Mouse (Mus musculus) liver, embryonic 12.5 days (tissue): ENCODE measurements at regions not wholly inside any gene's neighbourhood (a gene's known extent, or its start where the extent isn't known, plus 50 kb on each side); places are given as distances from the start of the nearest gene placed in this dataset.

ENCODE experiments used
- ATAC-seq: fragments of 200-750 bp; cut with Nextera tagmentation; 2 replicates; pipeline ENCODE4 v1.8.0; 2017; ENCODE audit warnings: moderate number of reproducible peaks, mild to moderate bottlenecking, moderate library complexity
- H3K27ac ChIP-seq: fragments of 300-500 bp; sonication (generic); 2 replicates; pipeline ENCODE4 v1.5.1; 2016; ENCODE audit warnings: mild to moderate bottlenecking
- H3K27me3 ChIP-seq: fragments of 300-500 bp; sonication (generic); replicated peaks from 2 replicates; pipeline ENCODE4 v1.6.1; 2016; ENCODE audit warnings: mild to moderate bottlenecking, moderate library complexity
- H3K36me3 ChIP-seq: fragments of 300-500 bp; sonication (generic); 2 replicates; pipeline ENCODE4 v1.6.1; 2016; ENCODE audit warnings: mild to moderate bottlenecking, moderate library complexity
- H3K4me1 ChIP-seq: fragments of 300-500 bp; sonication (generic); 2 replicates; pipeline ENCODE4 v1.6.1; 2016
- H3K4me2 ChIP-seq: fragments of 300-500 bp; sonication (generic); 2 replicates; pipeline ENCODE4 v1.6.1; 2016; ENCODE audit warnings: mild to moderate bottlenecking, moderate library complexity
- H3K4me3 ChIP-seq: fragments of 300-500 bp; sonication (generic); 2 replicates; pipeline ENCODE4 v1.5.1; 2016; ENCODE audit warnings: mild to moderate bottlenecking, moderate library complexity
- H3K9ac ChIP-seq: fragments of 300-500 bp; sonication (generic); 2 replicates; pipeline ENCODE4 v1.6.1; 2016; ENCODE audit warnings: mild to moderate bottlenecking, moderate library complexity
- H3K9me3 ChIP-seq: fragments of 300-500 bp; sonication (generic); replicated peaks from 2 replicates; pipeline ENCODE4 v1.6.1; 2016; ENCODE audit warnings: mild to moderate bottlenecking, moderate library complexity
- WGBS: fragments of 180-500 bp; shearing (Covaris S2); methylation state at CpG from one replicate; pipeline ENCODE4 v1.1.7; 2016; ENCODE audit not compliant: insufficient replicate concordance; 5-methylcytosine and 5-hydroxymethylcytosine counted together

DNA sequence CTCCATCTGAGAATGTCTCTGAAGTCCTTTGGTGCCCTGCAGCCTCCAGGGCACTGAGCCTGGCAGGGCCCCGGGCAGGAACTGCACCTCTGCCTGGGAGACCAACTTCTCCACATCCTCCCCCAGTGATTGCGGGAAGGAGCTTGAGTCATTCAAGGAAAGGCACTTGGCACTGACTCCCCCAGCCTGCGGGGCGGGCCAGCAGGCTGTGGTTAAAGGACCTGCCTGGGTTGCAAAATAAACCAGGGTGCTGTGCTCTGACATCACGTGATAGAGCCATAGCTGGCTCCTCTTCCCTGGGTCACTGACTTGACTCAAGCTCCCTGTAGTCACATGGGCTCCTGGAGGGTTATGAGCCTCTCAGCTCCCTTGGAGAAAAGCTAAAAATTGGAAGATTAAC, 108.5 kb downstream of the Gm826 start:
- 0 out of 2 replicates have a peak, but pooled peaks have one; percentile 21 for ATAC-seq
- WGBS, result 49% methylated on average over 5 of the region's 5 CpGs
- no peaks in the 10 kb centered on the region for H3K9me3 ChIP-seq

DNA sequence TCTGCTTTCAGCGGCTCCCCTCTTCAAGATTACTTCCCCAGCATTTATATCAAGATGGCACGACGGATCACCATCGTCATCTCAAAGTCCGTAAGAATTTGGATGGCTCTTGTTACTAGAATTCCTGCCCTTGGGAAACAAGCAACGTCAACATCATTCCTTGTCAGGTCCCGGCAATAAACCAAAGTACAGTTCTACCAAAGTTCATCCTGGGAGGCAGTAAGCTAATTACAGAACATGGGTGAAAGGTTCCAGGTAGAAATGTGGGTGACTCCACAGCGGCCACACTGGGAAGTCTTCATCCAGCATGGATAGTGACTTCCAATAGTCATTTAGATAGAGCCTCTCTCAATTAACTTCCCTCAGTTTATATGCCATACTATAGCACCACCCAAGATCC, 110.6 kb downstream of the Gm826 start:
- H3K27me3 ChIP-seq, result no peaks in the 10 kb centered on the region
- H3K4me2 ChIP-seq, result no peak overlapping the region
- no peak overlapping the region for H3K9ac ChIP-seq
- no peaks in the 10 kb centered on the region for H3K9me3 ChIP-seq
- no peaks in the 10 kb centered on the region for H3K4me1 ChIP-seq
- WGBS, result 74% methylated on average over 8 of the region's 8 CpGs
- no peaks in the 10 kb centered on the region for H3K36me3 ChIP-seq
- H3K4me3 ChIP-seq, result no peak overlapping the region
- H3K27ac ChIP-seq, result no peak overlapping the region
- ATAC-seq, result no peak

More for the DNA sequence above, 108.5 kb downstream of the Gm826 start:
- no peaks in the 10 kb centered on the region for H3K4me1 ChIP-seq
- no peak overlapping the region for H3K4me3 ChIP-seq
- no peaks in the 10 kb centered on the region for H3K36me3 ChIP-seq
- no peak overlapping the region for H3K9ac ChIP-seq
- H3K27ac ChIP-seq, result no peak overlapping the region
- no peak overlapping the region for H3K4me2 ChIP-seq
- H3K27me3 ChIP-seq, result no peaks in the 10 kb centered on the region

DNA sequence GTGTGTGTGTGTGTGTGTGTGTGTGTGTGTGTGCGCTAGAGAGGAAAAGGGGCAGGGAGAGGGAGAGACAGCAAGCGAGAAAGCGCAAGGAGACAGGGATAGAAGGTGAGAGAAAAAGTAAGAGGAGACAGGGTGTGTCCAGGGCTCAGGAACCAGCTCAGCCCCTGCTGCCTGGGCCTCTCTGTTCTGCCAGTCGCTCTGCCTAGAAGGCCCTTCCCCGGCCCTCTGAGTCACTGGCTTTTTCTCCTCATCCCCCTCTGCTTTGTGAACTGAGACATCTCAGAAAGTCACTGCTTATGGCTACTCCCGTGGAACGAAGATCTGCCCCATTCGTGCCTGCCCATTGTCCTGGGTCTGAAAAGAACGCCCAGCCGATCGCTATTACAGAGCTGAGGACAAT, 112.2 kb downstream of the Gm826 start:
- Histone ChIP-seq H3K9ac (no peak overlapping the region), H3K9me3 (no peaks in the 10 kb centered on the region), H3K4me3 (no peak overlapping the region), H3K27ac (no peak overlapping the region), H3K4me1 (no peaks in the 10 kb centered on the region), H3K36me3 (no peaks in the 10 kb centered on the region), H3K27me3 (no peaks in the 10 kb centered on the region), H3K4me2 (no peak overlapping the region)
- no peak for ATAC-seq
- WGBS, result 71% methylated on average over 8 of the region's 11 CpGs

DNA sequence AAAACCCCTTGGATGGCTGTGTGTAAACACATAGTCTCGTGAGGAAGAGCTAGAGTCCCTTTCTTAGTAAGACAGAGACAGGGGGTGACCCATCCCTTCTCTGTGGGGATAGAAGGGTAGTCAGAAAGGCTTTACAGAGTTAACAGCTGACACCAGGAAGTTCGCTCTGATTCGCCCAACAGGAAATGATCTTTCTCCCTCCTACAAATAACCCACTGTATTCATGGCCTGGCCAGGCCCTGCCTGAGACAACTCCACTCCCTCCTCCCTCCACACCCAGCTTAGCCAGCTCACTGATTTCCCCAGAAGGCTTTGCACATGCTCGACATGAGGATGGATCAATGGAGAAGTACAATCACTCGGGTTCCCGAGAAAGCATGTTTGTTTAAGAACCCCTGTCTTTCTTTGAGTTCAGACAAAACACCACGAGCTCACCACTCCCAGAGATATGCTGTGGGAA, 113.4 kb downstream of the Gm826 start:
- no peak overlapping the region for H3K27ac ChIP-seq
- no peaks in the 10 kb centered on the region for H3K36me3 ChIP-seq
- H3K4me2 ChIP-seq, result no peak overlapping the region
- H3K9me3 ChIP-seq, result no peaks in the 10 kb centered on the region
- no peak for ATAC-seq
- 27% methylated on average over 7 of the region's 7 CpGs for WGBS
- H3K4me3 ChIP-seq, result no peak overlapping the region
- no peaks in the 10 kb centered on the region for H3K27me3 ChIP-seq
- no peak overlapping the region for H3K9ac ChIP-seq
- no peaks in the 10 kb centered on the region for H3K4me1 ChIP-seq

DNA sequence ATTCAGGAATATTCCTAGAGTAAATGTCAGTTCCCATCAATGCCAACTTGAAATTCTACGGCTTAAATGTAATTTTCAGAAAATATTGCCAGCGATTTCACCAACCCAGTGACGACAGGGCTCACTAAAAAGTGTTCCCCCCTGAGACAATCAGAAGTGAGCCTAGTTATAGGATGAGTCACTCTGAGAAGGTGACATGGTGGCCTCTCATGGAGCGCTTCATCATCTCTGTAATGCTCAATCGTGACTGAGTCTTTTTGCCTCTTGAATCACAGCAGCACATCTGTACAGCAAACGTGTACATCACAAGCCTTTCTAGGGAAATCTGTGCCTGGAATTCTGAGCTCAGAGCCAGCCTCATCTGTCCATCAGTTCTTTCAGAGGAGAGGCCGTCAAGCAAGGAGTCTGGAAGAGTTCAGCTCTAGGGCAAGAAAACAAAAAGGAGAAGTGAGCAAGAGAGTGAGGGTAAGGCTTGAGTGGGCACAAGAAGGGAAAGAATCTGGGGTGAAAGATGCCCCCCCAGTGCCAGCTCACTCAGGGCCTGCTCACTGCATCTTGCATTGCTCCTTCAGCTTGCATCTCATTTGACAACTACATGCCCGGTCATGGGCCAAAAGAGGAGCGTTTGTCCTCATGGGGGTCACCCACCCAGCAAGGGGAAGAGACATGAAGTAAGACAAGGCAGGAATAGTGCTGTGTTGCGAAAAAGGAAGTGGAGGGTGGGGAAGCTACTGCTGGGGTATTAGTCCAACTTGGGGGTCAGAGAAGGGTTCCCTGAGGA, 119.7 kb downstream of the Gm826 start:
- H3K4me3 ChIP-seq, result no peak overlapping the region
- no peaks in the 10 kb centered on the region for H3K36me3 ChIP-seq
- no peaks in the 10 kb centered on the region for H3K27me3 ChIP-seq
- ATAC-seq, result no peak
- no peak overlapping the region for H3K9ac ChIP-seq
- 60% methylated on average over 10 of the region's 10 CpGs for WGBS
- H3K4me1 ChIP-seq, result no peaks in the 10 kb centered on the region
- H3K9me3 ChIP-seq, result no peaks in the 10 kb centered on the region
- H3K4me2 ChIP-seq, result no peak overlapping the region
- no peak overlapping the region for H3K27ac ChIP-seq

DNA sequence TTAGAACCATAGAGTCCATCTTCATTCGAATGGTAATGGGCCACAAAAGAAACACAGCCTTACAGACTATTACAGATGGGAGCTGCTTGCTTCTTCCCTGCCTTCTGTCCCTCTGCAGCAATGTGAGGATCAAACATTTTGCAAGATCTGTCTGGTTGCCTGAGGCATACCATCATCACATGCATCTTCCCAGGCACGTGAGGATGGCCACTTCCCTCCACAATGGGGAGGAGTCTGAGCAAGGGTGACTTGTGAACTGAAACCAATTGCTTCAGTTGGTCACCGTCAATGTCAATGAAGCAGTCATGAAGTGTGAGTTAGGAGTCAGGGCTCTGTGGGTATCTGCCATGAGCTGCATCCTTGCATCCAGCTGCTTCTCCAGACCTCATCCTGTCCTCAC, 123.5 kb downstream of the Gm826 start:
- H3K9me3 ChIP-seq, result no peaks in the 10 kb centered on the region
- WGBS, result 46% methylated on average over 3 of the region's 3 CpGs
- no peaks in the 10 kb centered on the region for H3K4me1 ChIP-seq
- H3K27me3 ChIP-seq, result no peaks in the 10 kb centered on the region
- no peak overlapping the region for H3K4me3 ChIP-seq
- H3K27ac ChIP-seq, result no peak overlapping the region
- H3K36me3 ChIP-seq, result no peaks in the 10 kb centered on the region
- H3K9ac ChIP-seq, result no peak overlapping the region
- no peak for ATAC-seq
- H3K4me2 ChIP-seq, result no peak overlapping the region

DNA sequence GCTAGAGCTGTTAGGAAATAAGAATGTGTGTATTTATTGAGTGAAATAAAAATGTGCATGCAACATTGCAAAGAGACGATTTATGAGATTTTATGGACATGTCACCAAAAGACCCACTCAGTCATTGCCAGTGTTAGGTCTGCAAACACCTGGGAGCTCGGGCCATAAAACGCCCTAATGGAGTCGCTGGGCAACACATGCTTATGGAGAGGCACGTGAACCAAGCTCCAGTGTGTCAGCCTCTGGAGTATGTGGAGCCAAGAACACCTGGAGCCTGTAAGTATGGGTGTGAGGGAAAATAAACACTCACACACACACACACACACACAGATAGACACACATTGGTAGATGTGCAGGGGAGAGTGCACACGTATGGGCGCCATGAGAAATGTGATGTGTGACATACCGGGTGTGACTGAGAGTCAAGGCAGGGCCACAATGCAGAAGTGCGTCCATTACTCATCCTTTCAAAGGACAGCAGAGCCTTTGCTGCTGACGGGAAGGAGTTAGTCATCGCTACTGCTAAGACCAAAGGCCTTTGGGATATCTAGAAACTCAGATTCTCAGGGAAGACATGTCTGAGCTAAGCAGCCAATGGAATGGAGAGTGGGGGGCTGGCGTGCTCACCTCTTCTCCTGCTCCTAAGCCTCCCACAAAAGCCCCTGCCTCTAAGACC, 124.2 kb downstream of the Gm826 start:
- Histone ChIP-seq H3K27ac (no peak overlapping the region), H3K4me1 (no peaks in the 10 kb centered on the region), H3K4me3 (no peak overlapping the region), H3K36me3 (no peaks in the 10 kb centered on the region), H3K9me3 (no peaks in the 10 kb centered on the region), H3K4me2 (no peak overlapping the region), H3K27me3 (no peaks in the 10 kb centered on the region), H3K9ac (no peak overlapping the region)
- WGBS, result 69% methylated on average over 12 of the region's 12 CpGs
- no peak for ATAC-seq

DNA sequence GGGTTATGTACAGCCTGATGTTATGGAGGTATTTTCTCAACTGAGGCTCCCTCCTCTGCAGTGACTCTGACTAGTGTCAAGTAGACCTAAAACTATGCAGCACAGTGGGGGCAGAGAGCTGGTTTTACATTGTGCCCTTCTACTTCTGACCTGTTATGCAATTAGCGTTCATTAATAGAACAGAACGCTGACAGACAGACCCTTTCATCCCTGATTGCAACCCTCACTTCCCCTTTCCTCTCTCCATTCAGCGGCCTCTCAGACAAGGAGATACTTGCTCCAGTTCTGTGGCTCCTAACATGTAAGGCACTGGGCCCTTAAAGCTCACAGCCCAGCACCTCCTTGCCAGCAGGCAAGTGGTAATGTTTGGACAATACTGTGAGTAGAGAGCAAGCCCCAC, 125.7 kb downstream of the Gm826 start:
- Histone ChIP-seq H3K4me2 (no peak overlapping the region), H3K27me3 (no peaks in the 10 kb centered on the region), H3K9ac (no peak overlapping the region), H3K4me3 (no peak overlapping the region), H3K9me3 (no peaks in the 10 kb centered on the region), H3K4me1 (no peaks in the 10 kb centered on the region), H3K36me3 (no peaks in the 10 kb centered on the region), H3K27ac (no peak overlapping the region)
- WGBS, result 18% methylated on average over 3 of the region's 3 CpGs
- no peak for ATAC-seq

DNA sequence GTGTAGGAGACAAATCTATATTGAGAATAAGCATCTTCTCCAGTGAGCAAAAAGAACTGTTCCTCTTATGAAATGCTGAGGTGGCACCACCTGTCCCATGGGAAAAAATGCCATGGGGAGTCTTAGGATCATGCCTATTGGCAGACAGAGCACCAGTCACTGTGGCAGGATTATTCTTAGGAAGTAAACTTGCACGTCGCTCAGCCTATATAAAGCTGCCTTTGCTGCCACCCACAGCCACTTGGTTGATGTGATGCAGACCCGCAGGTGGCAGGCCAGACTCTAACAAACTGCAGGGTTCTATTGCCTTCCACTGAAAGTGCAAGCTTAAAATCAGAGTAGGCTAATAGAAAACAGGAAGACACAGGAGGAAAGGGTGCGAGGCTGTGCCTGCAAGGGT, 126.7 kb downstream of the Gm826 start:
- ATAC-seq, result no peak
- Histone ChIP-seq H3K9ac (no peak overlapping the region), H3K4me2 (no peak overlapping the region), H3K36me3 (no peaks in the 10 kb centered on the region), H3K4me3 (no peak overlapping the region), H3K27ac (no peak overlapping the region), H3K4me1 (no peaks in the 10 kb centered on the region), H3K9me3 (no peaks in the 10 kb centered on the region), H3K27me3 (no peaks in the 10 kb centered on the region)
- WGBS, result 55% methylated on average over 4 of the region's 4 CpGs

DNA sequence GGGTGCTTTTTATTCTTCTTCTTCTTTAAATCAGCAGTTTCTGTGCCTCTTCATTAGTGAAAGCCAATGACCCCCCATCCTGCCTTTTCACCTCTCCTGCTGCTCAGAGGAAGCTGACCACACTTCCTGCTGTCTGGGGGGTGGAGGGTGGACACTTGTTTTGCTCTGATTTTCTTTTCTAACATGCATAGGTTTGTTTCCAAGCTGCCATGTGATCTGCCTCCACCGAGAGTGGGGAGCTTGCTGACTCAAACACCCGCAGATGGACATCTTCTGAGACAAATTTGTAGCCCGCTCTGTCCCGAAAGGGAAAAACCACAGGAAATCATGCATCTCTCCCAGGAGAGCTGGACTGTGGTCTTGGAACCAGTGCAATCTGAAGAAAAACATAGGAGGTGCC, 141.3 kb downstream of the Gm826 start:
- Histone ChIP-seq H3K4me1 (no peaks in the 10 kb centered on the region), H3K9ac (no peak overlapping the region), H3K9me3 (no peaks in the 10 kb centered on the region), H3K36me3 (no peaks in the 10 kb centered on the region), H3K27ac (no peak overlapping the region), H3K4me3 (no peak overlapping the region), H3K4me2 (no peak overlapping the region), H3K27me3 (no peaks in the 10 kb centered on the region)
- ATAC-seq, result no peak
- 63% methylated on average over 4 of the region's 4 CpGs for WGBS

DNA sequence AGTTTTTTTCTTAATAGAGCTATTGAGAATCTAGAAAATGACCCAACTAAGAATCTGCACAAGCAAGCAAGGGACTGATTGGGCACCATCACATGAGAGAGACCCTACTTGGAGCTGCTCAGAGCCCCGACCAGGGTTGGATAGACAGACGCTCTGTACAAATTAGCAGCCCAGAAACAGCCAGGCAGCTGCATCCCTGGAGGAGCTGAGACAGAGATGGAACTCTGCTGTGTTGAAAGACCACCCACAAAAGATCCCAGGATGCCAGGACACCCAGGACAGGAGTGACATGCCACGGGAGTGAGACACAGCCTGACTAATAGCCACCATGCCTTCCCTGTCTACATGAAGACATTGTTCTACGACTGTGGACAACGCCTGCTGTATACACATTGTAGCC, 147.9 kb downstream of the Gm826 start:
- 71% methylated on average over 5 of the region's 5 CpGs for WGBS

DNA sequence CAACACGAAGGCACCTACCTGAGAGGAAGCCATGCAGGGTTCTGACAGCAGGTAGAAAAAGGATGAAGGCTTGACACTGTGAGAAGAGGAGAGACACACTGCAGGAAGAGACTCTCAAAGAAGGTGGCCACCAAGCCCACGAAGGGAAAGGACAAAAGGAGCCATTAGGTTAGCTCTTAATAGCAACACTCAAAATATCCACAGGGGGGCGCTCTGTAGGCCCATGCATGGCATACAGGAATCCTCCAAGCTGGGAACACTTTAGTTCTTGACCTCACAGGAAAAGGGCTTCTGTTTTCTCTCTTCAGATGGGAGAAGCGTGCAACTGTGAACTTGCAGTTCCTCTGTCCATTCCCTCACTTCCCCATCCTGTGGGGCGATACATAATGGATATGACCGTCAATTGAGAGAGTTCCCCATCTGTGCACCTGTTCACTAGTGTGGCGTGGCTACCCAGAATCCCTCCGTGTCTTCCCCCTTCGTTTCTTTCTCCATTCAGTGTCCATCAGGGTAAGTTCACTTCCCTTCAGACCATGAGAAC, 162.9 kb downstream of the Gm826 start:
- WGBS, result 46% methylated on average over 9 of the region's 9 CpGs
- no peak overlapping the region for H3K4me2 ChIP-seq
- H3K4me3 ChIP-seq, result no peak overlapping the region
- no peaks in the 10 kb centered on the region for H3K27me3 ChIP-seq
- H3K9me3 ChIP-seq, result no peaks in the 10 kb centered on the region
- H3K9ac ChIP-seq, result no peak overlapping the region
- ATAC-seq, result no peak
- no peak overlapping the region for H3K27ac ChIP-seq
- H3K36me3 ChIP-seq, result no peaks in the 10 kb centered on the region
- H3K4me1 ChIP-seq, result no peaks in the 10 kb centered on the region

More for the DNA sequence above, 147.9 kb downstream of the Gm826 start:
- no peaks in the 10 kb centered on the region for H3K27me3 ChIP-seq
- H3K9me3 ChIP-seq, result no peaks in the 10 kb centered on the region
- no peak overlapping the region for H3K4me3 ChIP-seq
- ATAC-seq, result no peak
- H3K4me2 ChIP-seq, result no peak overlapping the region
- no peaks in the 10 kb centered on the region for H3K36me3 ChIP-seq
- H3K27ac ChIP-seq, result no peak overlapping the region
- no peak overlapping the region for H3K9ac ChIP-seq
- no peaks in the 10 kb centered on the region for H3K4me1 ChIP-seq
